Mouse (Mus musculus): Measurements from ENCODE around the gene Ugt1a9. TPM values are rescaled to one million over a fixed set of nuclear protein-coding genes. Genes with fewer than 3 reads are reported as not detected.

Gene Ugt1a9
- polyA plus RNA-seq, 1 experiment from 2014 or later, result 9.3 TPM

GRCm38 (mm10) chr1:88212341-88213045 is 141.9 kb downstream of the Ugt1a9 start:
- H3K9me3 ChIP-seq (replicated peaks; ENCODE audit: low read length), result peaks cover 54% of the 10 kb centered on the region
- 60% methylated on average over 8 of the region's 8 CpGs for whole genome bisulfite sequencing
- DNase-seq (ENCODE audit: low spot score), result peak; percentile 11

GRCm38 (mm10) chr1:88213061-88213460 is 142.5 kb downstream of the Ugt1a9 start:
- WGBS, result 77% methylated on average over 1 of the region's 1 CpGs
- TF ChIP-seq CTCF (IDR thresholded peaks at IDR 0.05; ENCODE audit: low read depth), result no peak
- Histone ChIP-seq H3K9ac (ENCODE audit: low read depth, low read length) (no peak overlapping the region), H3K27ac (no peak overlapping the region), H3K27me3 (ENCODE audit: insufficient read depth, low read length) (no peaks in the 10 kb centered on the region), H3K4me3 (replicated peaks; ENCODE audit: low read depth, low read length) (no peak overlapping the region), H3K4me1 (replicated peaks; ENCODE audit: insufficient read depth, low read length) (no peaks in the 10 kb centered on the region), H3K9me3 (replicated peaks; ENCODE audit: low read length) (peaks cover 57% of the 10 kb centered on the region), H3K36me3 (ENCODE audit: insufficient read depth, low read length) (no peaks in the 10 kb centered on the region), H3K4me2 (ENCODE audit: low read length) (no peak overlapping the region)
- no peak for ATAC-seq (replicated peaks; ENCODE audit: low FRiP score, low read depth)
- peak; percentile 19 for DNase-seq (ENCODE audit: low spot score)

More at GRCm38 (mm10) chr1:88212341-88213045, 141.9 kb downstream of the Ugt1a9 start:
- Histone ChIP-seq H3K27me3 (ENCODE audit: insufficient read depth, low read length) (no peaks in the 10 kb centered on the region), H3K9ac (ENCODE audit: low read depth, low read length) (no peak overlapping the region), H3K4me1 (replicated peaks; ENCODE audit: insufficient read depth, low read length) (no peaks in the 10 kb centered on the region), H3K27ac (no peak overlapping the region), H3K36me3 (ENCODE audit: insufficient read depth, low read length) (no peaks in the 10 kb centered on the region), H3K4me3 (replicated peaks; ENCODE audit: low read depth, low read length) (no peak overlapping the region), H3K4me2 (ENCODE audit: low read length) (no peak overlapping the region)
- TF ChIP-seq CTCF (IDR thresholded peaks at IDR 0.05; ENCODE audit: low read depth), result no peak
- ATAC-seq (replicated peaks; ENCODE audit: low FRiP score, low read depth), result 0 out of 2 replicates have a peak, but pooled peaks have one; percentile 9

- H3K9me3 ChIP-seq (replicated peaks; ENCODE audit: low read length), result peaks cover 57% of the 10 kb centered on the region
- 68% methylated on average over 2 of the region's 2 CpGs for WGBS
- no peaks in the 10 kb centered on the region for H3K4me1 ChIP-seq (replicated peaks; ENCODE audit: insufficient read depth, low read length)
- DNase-seq (ENCODE audit: low spot score) (peak; percentile 3), ATAC-seq (replicated peaks; ENCODE audit: low FRiP score, low read depth) (peak; percentile 10; the same call in 1 of the 2 replicates)
- H3K4me2 ChIP-seq (ENCODE audit: low read length), result no peak overlapping the region
- no peak overlapping the region for H3K4me3 ChIP-seq (replicated peaks; ENCODE audit: low read depth, low read length)
- no peaks in the 10 kb centered on the region for H3K27me3 ChIP-seq (ENCODE audit: insufficient read depth, low read length)
- H3K9ac ChIP-seq (ENCODE audit: low read depth, low read length), result no peak overlapping the region
- no peak for TF ChIP-seq CTCF (IDR thresholded peaks at IDR 0.05; ENCODE audit: low read depth)
- no peaks in the 10 kb centered on the region for H3K36me3 ChIP-seq (ENCODE audit: insufficient read depth, low read length)
- no peak overlapping the region for H3K27ac ChIP-seq
These were observed 143.3 kb downstream of the Ugt1a9 start for GRCm38 (mm10) chr1:88213766-88214461.

- 77% methylated on average over 2 of the region's 2 CpGs for WGBS
- H3K4me3 ChIP-seq (replicated peaks; ENCODE audit: low read depth, low read length), result no peak overlapping the region
- peak; percentile 1 for DNase-seq (ENCODE audit: low spot score)
- H3K9ac ChIP-seq (ENCODE audit: low read depth, low read length), result no peak overlapping the region
- no peak for ATAC-seq (replicated peaks; ENCODE audit: low FRiP score, low read depth)
- no peaks in the 10 kb centered on the region for H3K36me3 ChIP-seq (ENCODE audit: insufficient read depth, low read length)
- no peak overlapping the region for H3K27ac ChIP-seq
- peaks cover 57% of the 10 kb centered on the region for H3K9me3 ChIP-seq (replicated peaks; ENCODE audit: low read length)
- no peak overlapping the region for H3K4me2 ChIP-seq (ENCODE audit: low read length)
- H3K4me1 ChIP-seq (replicated peaks; ENCODE audit: insufficient read depth, low read length), result no peaks in the 10 kb centered on the region
- no peak for TF ChIP-seq CTCF (IDR thresholded peaks at IDR 0.05; ENCODE audit: low read depth)
- no peaks in the 10 kb centered on the region for H3K27me3 ChIP-seq (ENCODE audit: insufficient read depth, low read length)
These were observed 143.9 kb downstream of the Ugt1a9 start for GRCm38 (mm10) chr1:88214462-88214952.

- peaks cover 57% of the 10 kb centered on the region for H3K9me3 ChIP-seq (replicated peaks; ENCODE audit: low read length)
- H3K36me3 ChIP-seq (ENCODE audit: insufficient read depth, low read length), result no peaks in the 10 kb centered on the region
- 70% methylated on average over 10 of the region's 10 CpGs for WGBS
- no peak overlapping the region for H3K4me3 ChIP-seq (replicated peaks; ENCODE audit: low read depth, low read length)
- no peak overlapping the region for H3K4me2 ChIP-seq (ENCODE audit: low read length)
- H3K27me3 ChIP-seq (ENCODE audit: insufficient read depth, low read length), result no peaks in the 10 kb centered on the region
- no peak overlapping the region for H3K27ac ChIP-seq
- H3K9ac ChIP-seq (ENCODE audit: low read depth, low read length), result no peak overlapping the region
- H3K4me1 ChIP-seq (replicated peaks; ENCODE audit: insufficient read depth, low read length), result no peaks in the 10 kb centered on the region
- no peak for ATAC-seq (replicated peaks; ENCODE audit: low FRiP score, low read depth)
- no peak for TF ChIP-seq CTCF (IDR thresholded peaks at IDR 0.05; ENCODE audit: low read depth)
- peak; percentile 15 for DNase-seq (ENCODE audit: low spot score)
These were observed 145.1 kb downstream of the Ugt1a9 start for GRCm38 (mm10) chr1:88215466-88216380.

- no peak overlapping the region for H3K4me3 ChIP-seq (replicated peaks; ENCODE audit: low read depth, low read length)
- no peaks in the 10 kb centered on the region for H3K36me3 ChIP-seq (ENCODE audit: insufficient read depth, low read length)
- peaks cover 54% of the 10 kb centered on the region for H3K9me3 ChIP-seq (replicated peaks; ENCODE audit: low read length)
- H3K9ac ChIP-seq (ENCODE audit: low read depth, low read length), result no peak overlapping the region
- TF ChIP-seq CTCF (IDR thresholded peaks at IDR 0.05; ENCODE audit: low read depth), result no peak
- H3K27me3 ChIP-seq (ENCODE audit: insufficient read depth, low read length), result no peaks in the 10 kb centered on the region
- no peak overlapping the region for H3K4me2 ChIP-seq (ENCODE audit: low read length)
- 59% methylated on average over 2 of the region's 2 CpGs for WGBS
- DNase-seq (ENCODE audit: low spot score) (peak; percentile 3), ATAC-seq (replicated peaks; ENCODE audit: low FRiP score, low read depth) (no peak)
- H3K27ac ChIP-seq, result no peak overlapping the region
- H3K4me1 ChIP-seq (replicated peaks; ENCODE audit: insufficient read depth, low read length), result no peaks in the 10 kb centered on the region
These were observed 146.0 kb downstream of the Ugt1a9 start for GRCm38 (mm10) chr1:88216551-88216950.

All from kidney, postnatal 0 days (tissue).